Mouse (Mus musculus): ENCODE measurements around the gene Cwc27. TPM values are rescaled to one million over a fixed set of nuclear protein-coding genes. Genes with fewer than 3 reads are reported as not detected.

Gene Cwc27
- polyA plus RNA-seq, 1 experiment from 2014 or later = 24.1 TPM

- Histone ChIP-seq H3K36me3 (ENCODE audit: control insufficient read depth, insufficient read depth, low read length) (no peaks in the 10 kb centered on the region), H3K9ac (ENCODE audit: low read depth, low read length) (no peak overlapping the region), H3K4me1 (ENCODE audit: control insufficient read depth, insufficient read depth, low read length) (peaks cover 39% of the 10 kb centered on the region), H3K27me3 (ENCODE audit: control insufficient read depth, insufficient read depth, low read length) (no peaks in the 10 kb centered on the region), H3K4me3 (ENCODE audit: low read depth, low read length) (no peak overlapping the region), H3K9me3 (replicated peaks; ENCODE audit: control insufficient read depth, low read length) (no peaks in the 10 kb centered on the region), H3K27ac (ENCODE audit: low read depth, low read length) (no peak overlapping the region), H3K4me2 (no peak overlapping the region)
- WGBS (ENCODE audit: insufficient replicate concordance) = 77% methylated on average over 5 of the region's 5 CpGs
- no peak for ATAC-seq (replicated peaks; ENCODE audit: insufficient number of reproducible peaks, low FRiP score, low TSS enrichment)
Measured at GRCm38 (mm10) chr13:104630808-104631207, 186.1 kb downstream of the Cwc27 start.

GRCm38 (mm10) chr13:104629621-104630020, 187.3 kb downstream of the Cwc27 start:
- Histone ChIP-seq H3K4me3 (ENCODE audit: low read depth, low read length) (no peak overlapping the region), H3K27ac (ENCODE audit: low read depth, low read length) (no peak overlapping the region), H3K9me3 (replicated peaks; ENCODE audit: control insufficient read depth, low read length) (no peaks in the 10 kb centered on the region), H3K4me2 (no peak overlapping the region), H3K9ac (ENCODE audit: low read depth, low read length) (no peak overlapping the region), H3K27me3 (ENCODE audit: control insufficient read depth, insufficient read depth, low read length) (no peaks in the 10 kb centered on the region), H3K4me1 (ENCODE audit: control insufficient read depth, insufficient read depth, low read length) (peaks cover 39% of the 10 kb centered on the region), H3K36me3 (ENCODE audit: control insufficient read depth, insufficient read depth, low read length) (no peaks in the 10 kb centered on the region)
- WGBS (ENCODE audit: insufficient replicate concordance) = 89% methylated on average over 11 of the region's 11 CpGs
- no peak for ATAC-seq (replicated peaks; ENCODE audit: insufficient number of reproducible peaks, low FRiP score, low TSS enrichment)

GRCm38 (mm10) chr13:104628019-104628418, 188.9 kb downstream of the Cwc27 start:
- ATAC-seq (replicated peaks; ENCODE audit: insufficient number of reproducible peaks, low FRiP score, low TSS enrichment) = no peak
- peaks cover 28% of the 10 kb centered on the region for H3K4me1 ChIP-seq (ENCODE audit: control insufficient read depth, insufficient read depth, low read length)
- H3K4me3 ChIP-seq (ENCODE audit: low read depth, low read length) = no peak overlapping the region
- H3K27me3 ChIP-seq (ENCODE audit: control insufficient read depth, insufficient read depth, low read length) = no peaks in the 10 kb centered on the region
- no peaks in the 10 kb centered on the region for H3K36me3 ChIP-seq (ENCODE audit: control insufficient read depth, insufficient read depth, low read length)
- 52% methylated on average over 4 of the region's 4 CpGs for WGBS (ENCODE audit: insufficient replicate concordance)
- H3K9me3 ChIP-seq (replicated peaks; ENCODE audit: control insufficient read depth, low read length) = no peaks in the 10 kb centered on the region
- no peak overlapping the region for H3K9ac ChIP-seq (ENCODE audit: low read depth, low read length)
- peak overlapping the region; percentile 89; the same call in 1 of the 2 replicates for H3K27ac ChIP-seq (ENCODE audit: low read depth, low read length)
- no peak overlapping the region; the same call in 1 of the 2 replicates for H3K4me2 ChIP-seq

GRCm38 (mm10) chr13:104627169-104627909, 189.6 kb downstream of the Cwc27 start:
- Histone ChIP-seq H3K9me3 (replicated peaks; ENCODE audit: control insufficient read depth, low read length) (no peaks in the 10 kb centered on the region), H3K36me3 (ENCODE audit: control insufficient read depth, insufficient read depth, low read length) (no peaks in the 10 kb centered on the region), H3K27ac (ENCODE audit: low read depth, low read length) (peak overlapping the region; percentile 89), H3K27me3 (ENCODE audit: control insufficient read depth, insufficient read depth, low read length) (no peaks in the 10 kb centered on the region), H3K4me1 (ENCODE audit: control insufficient read depth, insufficient read depth, low read length) (peaks cover 25% of the 10 kb centered on the region), H3K4me2 (peak overlapping the region; percentile 27), H3K4me3 (ENCODE audit: low read depth, low read length) (no peak overlapping the region), H3K9ac (ENCODE audit: low read depth, low read length) (peak overlapping the region; percentile 43; the same call in 1 of the 2 replicates)
- 26% methylated on average over 11 of the region's 11 CpGs for WGBS (ENCODE audit: insufficient replicate concordance)
- ATAC-seq (replicated peaks; ENCODE audit: insufficient number of reproducible peaks, low FRiP score, low TSS enrichment) = peak; percentile 72

GRCm38 (mm10) chr13:104623130-104623891, 193.6 kb downstream of the Cwc27 start:
- Histone ChIP-seq H3K27me3 (ENCODE audit: control insufficient read depth, insufficient read depth, low read length) (no peaks in the 10 kb centered on the region), H3K4me3 (ENCODE audit: low read depth, low read length) (no peak overlapping the region), H3K9ac (ENCODE audit: low read depth, low read length) (no peak overlapping the region), H3K4me1 (ENCODE audit: control insufficient read depth, insufficient read depth, low read length) (0 out of 2 replicates have a peak, but pooled peaks cover 9% of the 10 kb centered on the region), H3K27ac (ENCODE audit: low read depth, low read length) (no peak overlapping the region), H3K36me3 (ENCODE audit: control insufficient read depth, insufficient read depth, low read length) (no peaks in the 10 kb centered on the region), H3K9me3 (replicated peaks; ENCODE audit: control insufficient read depth, low read length) (no peaks in the 10 kb centered on the region), H3K4me2 (no peak overlapping the region)
- no peak for ATAC-seq (replicated peaks; ENCODE audit: insufficient number of reproducible peaks, low FRiP score, low TSS enrichment)
- WGBS (ENCODE audit: insufficient replicate concordance) = 75% methylated on average over 12 of the region's 12 CpGs

- no peak overlapping the region for H3K4me3 ChIP-seq (ENCODE audit: low read depth, low read length)
- H3K4me2 ChIP-seq = no peak overlapping the region
- no peak overlapping the region for H3K9ac ChIP-seq (ENCODE audit: low read depth, low read length)
- H3K4me1 ChIP-seq (ENCODE audit: control insufficient read depth, insufficient read depth, low read length) = 0 out of 2 replicates have a peak, but pooled peaks cover 5% of the 10 kb centered on the region
- H3K27me3 ChIP-seq (ENCODE audit: control insufficient read depth, insufficient read depth, low read length) = no peaks in the 10 kb centered on the region
- no peak for ATAC-seq (replicated peaks; ENCODE audit: insufficient number of reproducible peaks, low FRiP score, low TSS enrichment)
- H3K9me3 ChIP-seq (replicated peaks; ENCODE audit: control insufficient read depth, low read length) = no peaks in the 10 kb centered on the region
- H3K36me3 ChIP-seq (ENCODE audit: control insufficient read depth, insufficient read depth, low read length) = no peaks in the 10 kb centered on the region
- H3K27ac ChIP-seq (ENCODE audit: low read depth, low read length) = no peak overlapping the region
- 82% methylated on average over 6 of the region's 6 CpGs for WGBS (ENCODE audit: insufficient replicate concordance)
Measured at GRCm38 (mm10) chr13:104622102-104622743, 194.7 kb downstream of the Cwc27 start.

- H3K4me1 ChIP-seq (ENCODE audit: control insufficient read depth, insufficient read depth, low read length) = no peaks in the 10 kb centered on the region
- H3K27me3 ChIP-seq (ENCODE audit: control insufficient read depth, insufficient read depth, low read length) = no peaks in the 10 kb centered on the region
- no peak overlapping the region for H3K4me2 ChIP-seq
- no peak overlapping the region for H3K9ac ChIP-seq (ENCODE audit: low read depth, low read length)
- no peak for ATAC-seq (replicated peaks; ENCODE audit: insufficient number of reproducible peaks, low FRiP score, low TSS enrichment)
- H3K36me3 ChIP-seq (ENCODE audit: control insufficient read depth, insufficient read depth, low read length) = no peaks in the 10 kb centered on the region
- 53% methylated on average over 2 of the region's 2 CpGs for WGBS (ENCODE audit: insufficient replicate concordance)
- no peaks in the 10 kb centered on the region for H3K9me3 ChIP-seq (replicated peaks; ENCODE audit: control insufficient read depth, low read length)
- H3K4me3 ChIP-seq (ENCODE audit: low read depth, low read length) = no peak overlapping the region
- H3K27ac ChIP-seq (ENCODE audit: low read depth, low read length) = no peak overlapping the region
Measured at GRCm38 (mm10) chr13:104620423-104620822, 196.5 kb downstream of the Cwc27 start.

- no peak for ATAC-seq (replicated peaks; ENCODE audit: insufficient number of reproducible peaks, low FRiP score, low TSS enrichment)
- no peak overlapping the region for H3K9ac ChIP-seq (ENCODE audit: low read depth, low read length)
- no peaks in the 10 kb centered on the region for H3K9me3 ChIP-seq (replicated peaks; ENCODE audit: control insufficient read depth, low read length)
- no peaks in the 10 kb centered on the region for H3K27me3 ChIP-seq (ENCODE audit: control insufficient read depth, insufficient read depth, low read length)
- no peaks in the 10 kb centered on the region for H3K4me1 ChIP-seq (ENCODE audit: control insufficient read depth, insufficient read depth, low read length)
- WGBS (ENCODE audit: insufficient replicate concordance) = 85% methylated on average over 7 of the region's 7 CpGs
- H3K27ac ChIP-seq (ENCODE audit: low read depth, low read length) = no peak overlapping the region
- H3K4me3 ChIP-seq (ENCODE audit: low read depth, low read length) = no peak overlapping the region
- H3K4me2 ChIP-seq = no peak overlapping the region
- no peaks in the 10 kb centered on the region for H3K36me3 ChIP-seq (ENCODE audit: control insufficient read depth, insufficient read depth, low read length)
Measured at GRCm38 (mm10) chr13:104619503-104620288, 197.2 kb downstream of the Cwc27 start.
